Mouse (Mus musculus): ENCODE measurements around the gene Cyp2d22. TPM values are rescaled to one million over a fixed set of nuclear protein-coding genes. Genes with fewer than 3 reads are reported as not detected.

Gene Cyp2d22
- 18.5 and 67.5 TPM in 2 replicates for polyA plus RNA-seq (2012; rRNA removed)

- Histone ChIP-seq H3K27me3 (ENCODE audit: control insufficient read depth, insufficient read depth, low read length) (no peaks in the 10 kb centered on the region), H3K4me1 (ENCODE audit: control insufficient read depth, insufficient read depth, insufficient read length, low read length) (peaks cover 13% of the 10 kb centered on the region), H3K4me3 (ENCODE audit: low read depth, low read length) (peak within 1 kb of the TSS; percentile 74), H3K27ac (ENCODE audit: insufficient read depth, low read depth, low read length) (peak within 1 kb of the TSS; percentile 97), H3K36me3 (ENCODE audit: control insufficient read depth, insufficient read depth, low read length) (no peaks in the 10 kb centered on the region)
- WGBS, result 4% methylated on average over 18 of the region's 24 CpGs
- TF ChIP-seq CTCF (IDR thresholded peaks at IDR 0.05; ENCODE audit: extremely low read depth, insufficient read length, insufficient replicate concordance, low read depth, low read length), result no peak
- 0 out of 2 replicates have a peak, but pooled peaks have one; percentile 2 for TF ChIP-seq POLR2A (IDR thresholded peaks at IDR 0.05; ENCODE audit: low read depth, low read length)
These were observed at the start of gene Cyp2d22 for GRCm38 (mm10) chr15:82379871-82380713. TSS of gene Cyp2d22 (minus strand) at chr15:82380260.

GRCm38 (mm10) chr15:82423471-82423870, 43.4 kb upstream of the Cyp2d22 start:
- TF ChIP-seq POLR2A (IDR thresholded peaks at IDR 0.05; ENCODE audit: low read depth, low read length) (no peak), CTCF (IDR thresholded peaks at IDR 0.05; ENCODE audit: extremely low read depth, insufficient read length, insufficient replicate concordance, low read depth, low read length) (no peak)
- no peaks in the 10 kb centered on the region for H3K4me1 ChIP-seq (ENCODE audit: control insufficient read depth, insufficient read depth, insufficient read length, low read length)
- H3K27ac ChIP-seq (ENCODE audit: insufficient read depth, low read depth, low read length), result no peak overlapping the region
- H3K4me3 ChIP-seq (ENCODE audit: low read depth, low read length), result no peak overlapping the region
- WGBS, result 61% methylated on average over 3 of the region's 3 CpGs
- no peaks in the 10 kb centered on the region for H3K27me3 ChIP-seq (ENCODE audit: control insufficient read depth, insufficient read depth, low read length)
- H3K36me3 ChIP-seq (ENCODE audit: control insufficient read depth, insufficient read depth, low read length), result no peaks in the 10 kb centered on the region

GRCm38 (mm10) chr15:82422935-82423334, 42.9 kb upstream of the Cyp2d22 start:
- WGBS, result 61% methylated on average over 4 of the region's 4 CpGs
- Histone ChIP-seq H3K4me3 (ENCODE audit: low read depth, low read length) (no peak overlapping the region), H3K36me3 (ENCODE audit: control insufficient read depth, insufficient read depth, low read length) (no peaks in the 10 kb centered on the region), H3K27ac (ENCODE audit: insufficient read depth, low read depth, low read length) (no peak overlapping the region), H3K4me1 (ENCODE audit: control insufficient read depth, insufficient read depth, insufficient read length, low read length) (no peaks in the 10 kb centered on the region), H3K27me3 (ENCODE audit: control insufficient read depth, insufficient read depth, low read length) (no peaks in the 10 kb centered on the region)
- TF ChIP-seq CTCF (IDR thresholded peaks at IDR 0.05; ENCODE audit: extremely low read depth, insufficient read length, insufficient replicate concordance, low read depth, low read length) (no peak), POLR2A (IDR thresholded peaks at IDR 0.05; ENCODE audit: low read depth, low read length) (no peak)

- Histone ChIP-seq H3K36me3 (ENCODE audit: control insufficient read depth, insufficient read depth, low read length) (no peaks in the 10 kb centered on the region), H3K27ac (ENCODE audit: insufficient read depth, low read depth, low read length) (no peak overlapping the region), H3K4me3 (ENCODE audit: low read depth, low read length) (no peak overlapping the region), H3K4me1 (ENCODE audit: control insufficient read depth, insufficient read depth, insufficient read length, low read length) (peaks cover 3% of the 10 kb centered on the region), H3K27me3 (ENCODE audit: control insufficient read depth, insufficient read depth, low read length) (no peaks in the 10 kb centered on the region)
- 82% methylated on average over 1 of the region's 1 CpGs for WGBS
- TF ChIP-seq CTCF (IDR thresholded peaks at IDR 0.05; ENCODE audit: extremely low read depth, insufficient read length, insufficient replicate concordance, low read depth, low read length), result no peak
These were observed 38.6 kb upstream of the Cyp2d22 start for GRCm38 (mm10) chr15:82418616-82419015.

- Histone ChIP-seq H3K27me3 (ENCODE audit: control insufficient read depth, insufficient read depth, low read length) (no peaks in the 10 kb centered on the region), H3K36me3 (ENCODE audit: control insufficient read depth, insufficient read depth, low read length) (no peaks in the 10 kb centered on the region), H3K4me3 (ENCODE audit: low read depth, low read length) (peak overlapping the region; percentile 8; the same call in 1 of the 2 replicates), H3K27ac (ENCODE audit: insufficient read depth, low read depth, low read length) (no peak overlapping the region), H3K4me1 (ENCODE audit: control insufficient read depth, insufficient read depth, insufficient read length, low read length) (peaks cover 3% of the 10 kb centered on the region)
- TF ChIP-seq POLR2A (IDR thresholded peaks at IDR 0.05; ENCODE audit: low read depth, low read length), result no peak
- TF ChIP-seq CTCF (IDR thresholded peaks at IDR 0.05; ENCODE audit: extremely low read depth, insufficient read length, insufficient replicate concordance, low read depth, low read length), result peak; percentile 81
- 39% methylated on average over 16 of the region's 16 CpGs for WGBS
These were observed 37.0 kb upstream of the Cyp2d22 start for GRCm38 (mm10) chr15:82416797-82417789.

GRCm38 (mm10) chr15:82407536-82407935, 27.5 kb upstream of the Cyp2d22 start:
- Histone ChIP-seq H3K36me3 (ENCODE audit: control insufficient read depth, insufficient read depth, low read length) (no peaks in the 10 kb centered on the region), H3K27me3 (ENCODE audit: control insufficient read depth, insufficient read depth, low read length) (no peaks in the 10 kb centered on the region), H3K27ac (ENCODE audit: insufficient read depth, low read depth, low read length) (no peak overlapping the region), H3K4me3 (ENCODE audit: low read depth, low read length) (no peak overlapping the region), H3K4me1 (ENCODE audit: control insufficient read depth, insufficient read depth, insufficient read length, low read length) (peaks cover 4% of the 10 kb centered on the region; the same call in 1 of the 2 replicates)
- WGBS, result 73% methylated on average over 4 of the region's 4 CpGs
- TF ChIP-seq POLR2A (IDR thresholded peaks at IDR 0.05; ENCODE audit: low read depth, low read length), result no peak
- TF ChIP-seq CTCF (IDR thresholded peaks at IDR 0.05; ENCODE audit: extremely low read depth, insufficient read length, insufficient replicate concordance, low read depth, low read length), result no peak

Data from small intestine, adult 2 months (tissue).